Mouse (Mus musculus): ENCODE data around the gene Chd1.

GRCm38 (mm10) chr17:15799195-15799793, 94.5 kb downstream of the Chd1 start:
- TF ChIP-seq CTCF (IDR thresholded peaks at IDR 0.05) (no peak), EP300 (IDR thresholded peaks at IDR 0.05) (no peak)

Data from lung, postnatal 0 days (tissue).